Mouse (Mus musculus) MEL (cell line): ENCODE data around the gene Rsph1. TPM values are rescaled to one million over a fixed set of nuclear protein-coding genes. Genes with fewer than 3 reads are reported as not detected.

Experiments used
- DNase-seq: peaks from one replicate; pipeline ENCODE4 v3.0.0; 2011; ENCODE audit warnings: low read depth, low spot score
- H3K27ac ChIP-seq: 2 replicates; pipeline ENCODE4 v1.5.1; 2012; ENCODE audit warnings: low read depth, mild to moderate bottlenecking, control low read depth, low read length, moderate library complexity; ENCODE audit not compliant: control insufficient read depth
- H3K27me3 ChIP-seq, 2 experiments: fragments of 150-350 bp in 1 of 2; sonication (generic) in 1 of 2; 2 replicates each; pipeline ENCODE4 v1.6.1; 2012; ENCODE audit warnings: low read length in 2 of 2, mild to moderate bottlenecking in 2 of 2, improper control_type of control experiment in 1 of 2, moderate library complexity in 1 of 2; ENCODE audit not compliant: insufficient read depth in 2 of 2, control insufficient read depth in 1 of 2
- H3K36me3 ChIP-seq, 2 experiments: 2 replicates each; pipeline ENCODE4 v1.6.1; 2012 to 2014; ENCODE audit warnings: low read length in 2 of 2, improper control_type of control experiment in 1 of 2, inconsistent platforms in 1 of 2, mild to moderate bottlenecking in 1 of 2; ENCODE audit not compliant: insufficient read depth in 2 of 2, control insufficient read depth in 1 of 2
- H3K4me1 ChIP-seq, 2 experiments: fragments of 150-350 bp in 1 of 2; sonication (generic) in 1 of 2; 2 replicates each; pipeline ENCODE4 v1.6.1; 2012; ENCODE audit warnings: low read length in 2 of 2, improper control_type of control experiment in 1 of 2, mild to moderate bottlenecking in 1 of 2; ENCODE audit not compliant: insufficient read depth in 2 of 2, control insufficient read depth in 1 of 2
- H3K4me3 ChIP-seq, 2 experiments: fragments of 150-350 bp in 1 of 2; sonication (generic) in 1 of 2; 2 replicates each; pipeline ENCODE4 v1.5.1; 2012; ENCODE audit warnings: low read depth in 2 of 2, low read length in 2 of 2, mild to moderate bottlenecking in 2 of 2, moderate library complexity in 2 of 2, control low read depth in 1 of 2, improper control_type of control experiment in 1 of 2; ENCODE audit not compliant: control insufficient read depth in 1 of 2, insufficient read depth in 1 of 2
- H3K79me2 ChIP-seq: 2 replicates; pipeline ENCODE4 v1.6.1; 2012; ENCODE audit warnings: mild to moderate bottlenecking, low read length, moderate library complexity; ENCODE audit not compliant: control insufficient read depth, poor library complexity, insufficient read depth
- H3K9ac ChIP-seq: 2 replicates; pipeline ENCODE4 v1.6.1; 2012; ENCODE audit warnings: low read depth, mild to moderate bottlenecking, control low read depth, low read length, moderate library complexity; ENCODE audit not compliant: control insufficient read depth, poor library complexity, severe bottlenecking
- H3K9me3 ChIP-seq: fragments of 150-350 bp; sonication (generic); replicated peaks from 2 replicates; pipeline ENCODE4 v1.6.1; 2012; ENCODE audit warnings: mild to moderate bottlenecking, low read length, improper control_type of control experiment, moderate library complexity; ENCODE audit not compliant: insufficient read depth
- BHLHE40 ChIP-seq: IDR thresholded peaks from 2 replicates; pipeline ENCODE4 v1.6.1; 2012; ENCODE audit warnings: low read depth, mild to moderate bottlenecking, inconsistent platforms, low read length, improper control_type of control experiment, borderline replicate concordance
- ELF1 ChIP-seq: IDR thresholded peaks from 2 replicates; pipeline ENCODE4 v1.6.1; 2014; ENCODE audit warnings: low read depth, mild to moderate bottlenecking, inconsistent platforms, low read length, improper control_type of control experiment, moderate library complexity
- EP300 ChIP-seq, 2 experiments: IDR thresholded peaks; 2 replicates each; pipeline ENCODE4 v1.6.1; 2011; ENCODE audit warnings: improper control_type of control experiment in 2 of 2, low read length in 2 of 2, low read depth in 1 of 2, mild to moderate bottlenecking in 1 of 2
- ETS1 ChIP-seq: IDR thresholded peaks from 2 replicates; pipeline ENCODE4 v1.6.1; 2012; ENCODE audit warnings: low read depth, mild to moderate bottlenecking, inconsistent platforms, low read length, improper control_type of control experiment, moderate library complexity
- GATA1 ChIP-seq: IDR thresholded peaks from 2 replicates; pipeline ENCODE4 v1.6.1; 2011; ENCODE audit warnings: low read depth, low read length, improper control_type of control experiment
- JUND ChIP-seq: IDR thresholded peaks from 2 replicates; pipeline ENCODE4 v1.6.1; 2011; ENCODE audit warnings: low read depth, mild to moderate bottlenecking, improper control_type of control experiment, low read length
- KAT2A ChIP-seq: conservative IDR thresholded peaks from 2 replicates; pipeline ENCODE4 v1.6.1; 2012; ENCODE audit warnings: low read depth, low read length, improper control_type of control experiment, inconsistent platforms
- MAZ ChIP-seq: IDR thresholded peaks from 2 replicates; pipeline ENCODE4 v1.6.1; 2012; ENCODE audit warnings: low read depth, mild to moderate bottlenecking, inconsistent platforms, low read length, improper control_type of control experiment
- MEF2A ChIP-seq: IDR thresholded peaks from 2 replicates; pipeline ENCODE4 v1.6.1; 2014; ENCODE audit warnings: low read depth, mild to moderate bottlenecking, inconsistent platforms, low read length, improper control_type of control experiment; ENCODE audit not compliant: poor library complexity, insufficient replicate concordance, severe bottlenecking; ENCODE audit errors: extremely low read depth
- MXI1 ChIP-seq: IDR thresholded peaks from 2 replicates; pipeline ENCODE4 v1.6.1; 2011; ENCODE audit warnings: mild to moderate bottlenecking, low read depth, low read length, improper control_type of control experiment
- MYB ChIP-seq: IDR thresholded peaks from 2 replicates; pipeline ENCODE4 v1.6.1; 2011; ENCODE audit warnings: mild to moderate bottlenecking, low read depth, low read length, improper control_type of control experiment
- MYC ChIP-seq: IDR thresholded peaks from 2 replicates; pipeline ENCODE4 v1.6.1; 2011; ENCODE audit warnings: low read depth, mild to moderate bottlenecking, low read length, improper control_type of control experiment, moderate library complexity
- NELFE ChIP-seq: IDR thresholded peaks from 2 replicates; pipeline ENCODE4 v1.6.1; 2011; ENCODE audit warnings: low read depth, low read length, improper control_type of control experiment
- NRF1 ChIP-seq: IDR thresholded peaks from 2 replicates; pipeline ENCODE4 v1.6.1; 2014; ENCODE audit warnings: low read depth, mild to moderate bottlenecking, inconsistent platforms, low read length, improper control_type of control experiment, moderate library complexity; ENCODE audit not compliant: poor library complexity, insufficient read depth, severe bottlenecking
- POLR2AphosphoS2 ChIP-seq: IDR thresholded peaks from 2 replicates; pipeline ENCODE4 v1.6.1; 2011; ENCODE audit warnings: low read length, improper control_type of control experiment
- TAL1 ChIP-seq: IDR thresholded peaks from 2 replicates; pipeline ENCODE4 v1.6.1; 2012; ENCODE audit warnings: mild to moderate bottlenecking, inconsistent platforms, low read length, moderate library complexity, mixed read lengths
- TBP ChIP-seq: IDR thresholded peaks from 2 replicates; pipeline ENCODE4 v1.8.0; 2011; ENCODE audit warnings: low read depth, low read length, improper control_type of control experiment
- TCF12 ChIP-seq: IDR thresholded peaks from 2 replicates; pipeline ENCODE4 v1.6.1; 2014; ENCODE audit warnings: low read depth, mild to moderate bottlenecking, inconsistent platforms, low read length, improper control_type of control experiment, moderate library complexity
- USF1 ChIP-seq: IDR thresholded peaks from 2 replicates; pipeline ENCODE4 v1.6.1; 2014; ENCODE audit warnings: low read depth, mild to moderate bottlenecking, inconsistent platforms, low read length, improper control_type of control experiment, moderate library complexity
- USF2 ChIP-seq, 2 experiments: IDR thresholded peaks; 2 replicates each; pipeline ENCODE4 v1.6.1; 2011 to 2012; ENCODE audit warnings: improper control_type of control experiment in 2 of 2, low read length in 2 of 2, borderline replicate concordance in 1 of 2, inconsistent platforms in 1 of 2, low read depth in 1 of 2, mild to moderate bottlenecking in 1 of 2; ENCODE audit not compliant: insufficient read depth in 1 of 2
- ZC3H11A ChIP-seq: IDR thresholded peaks from 2 replicates; pipeline ENCODE4 v1.6.1; 2012; ENCODE audit warnings: low read depth, mild to moderate bottlenecking, inconsistent platforms, low read length, improper control_type of control experiment
- ZKSCAN1 ChIP-seq: IDR thresholded peaks from 2 replicates; pipeline ENCODE4 v1.6.1; 2012; ENCODE audit warnings: low read depth, mild to moderate bottlenecking, inconsistent platforms, low read length, improper control_type of control experiment, moderate library complexity
- ZMIZ1 ChIP-seq: IDR thresholded peaks from 2 replicates; pipeline ENCODE4 v1.6.1; 2012; ENCODE audit warnings: low read depth, mild to moderate bottlenecking, inconsistent platforms, low read length, improper control_type of control experiment, moderate library complexity
- ZNF384 ChIP-seq: IDR thresholded peaks from 2 replicates; pipeline ENCODE4 v1.6.1; 2012; ENCODE audit warnings: low read depth, mild to moderate bottlenecking, inconsistent platforms, low read length, improper control_type of control experiment
- polyA plus RNA-seq, 2 experiments: library from polyadenylated mRNA; stranded (reverse) in 1 of 2; unstranded in 1 of 2; fragments of >175 nt in 1 of 2; fragments of >200 nt in 1 of 2; gene quantifications; 2 replicates each; pipeline versions ENCODE4 v1.2.1 to v1.2.4; 2012; ENCODE audit warnings: low replicate concordance in 2 of 2, low read depth in 1 of 2; ENCODE audit not compliant: insufficient read length in 2 of 2, insufficient read depth in 1 of 2, missing spikeins in 1 of 2
- total RNA-seq: library from RNA; depleted of rRNA; stranded (reverse); fragments of 300-350 nt; gene quantifications from 2 replicates; pipeline ENCODE4 v1.2.3, GENCODE M21; 2012

The Rsph1 gene
- total and polyA plus RNA-seq, 3 experiments, result 1.3 to 3.6 TPM; not detected in 1

GRCm38 (mm10) chr17:31315046-31315792, 38.0 kb upstream of the Rsph1 start:
- H3K4me3 ChIP-seq, result no peak overlapping the region
- H3K9me3 ChIP-seq, result no peaks in the 10 kb centered on the region
- no peaks in the 10 kb centered on the region for H3K79me2 ChIP-seq
- TF ChIP-seq GATA1 (no peak), TCF12 (no peak), MAZ (no peak), USF1 (no peak), ZNF384 (no peak), MXI1 (no peak), NELFE (no peak), ZC3H11A (no peak), JUND (no peak), KAT2A (no peak)
- H3K27ac ChIP-seq, result no peak overlapping the region
- H3K4me1 ChIP-seq, result no peaks in the 10 kb centered on the region
- H3K27me3 ChIP-seq, result no peaks in the 10 kb centered on the region
- no peak overlapping the region for H3K9ac ChIP-seq
- DNase-seq, result no peak
- H3K36me3 ChIP-seq, result no peaks in the 10 kb centered on the region; a peak in 1 of 4 replicates

- TF ChIP-seq USF1, result no peak
- no peak for TF ChIP-seq POLR2AphosphoS2
- TF ChIP-seq ZNF384, result no peak
- no peak for TF ChIP-seq TAL1
- Histone ChIP-seq H3K4me1 (no peaks in the 10 kb centered on the region), H3K79me2 (no peaks in the 10 kb centered on the region), H3K27me3 (no peaks in the 10 kb centered on the region), H3K4me3 (no peak overlapping the region), H3K27ac (no peak overlapping the region), H3K9me3 (no peaks in the 10 kb centered on the region), H3K36me3 (peaks cover 0 to 3% of the 10 kb centered on the region in 2 experiments; a peak in 2 of 4 replicates), H3K9ac (no peak overlapping the region)
- DNase-seq, result no peak
These were observed 35.5 kb upstream of the Rsph1 start for GRCm38 (mm10) chr17:31312648-31313047.

DNA sequence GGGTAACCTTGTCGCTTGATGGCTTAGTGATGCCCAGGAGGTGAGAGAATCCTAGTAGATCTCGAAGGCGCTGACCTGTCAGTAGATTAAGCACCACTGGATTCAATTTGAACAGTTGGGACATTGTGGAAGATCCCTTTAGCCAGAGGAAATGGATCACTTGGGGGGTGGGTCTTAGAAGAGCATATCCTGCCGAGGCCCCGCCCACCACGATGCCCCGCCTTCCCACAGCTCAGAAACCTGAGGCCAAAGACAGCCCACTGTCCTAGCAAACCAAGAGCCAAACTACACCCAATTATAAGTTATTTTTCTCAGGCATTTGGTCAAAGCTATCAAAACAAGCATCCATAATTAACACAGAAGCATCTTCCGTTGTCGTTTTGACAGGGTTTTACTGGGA, 33.9 kb upstream of the Rsph1 start:
- Histone ChIP-seq H3K36me3 (peaks cover 0 to 12% of the 10 kb centered on the region in 2 experiments; a peak in 3 of 4 replicates), H3K4me1 (peaks cover 2 to 4% of the 10 kb centered on the region in 2 experiments; a peak in 1 of 4 replicates), H3K79me2 (no peaks in the 10 kb centered on the region), H3K9ac (no peak overlapping the region), H3K9me3 (no peaks in the 10 kb centered on the region), H3K27ac (no peak overlapping the region), H3K4me3 (no peak overlapping the region), H3K27me3 (no peaks in the 10 kb centered on the region)
- TF ChIP-seq ETS1 (no peak), NELFE (no peak), EP300 (IDR thresholded peaks at IDR 0.05; ENCODE audit: low read depth in 1 of 2, low read length in 2 of 2) (no peak), NRF1 (no peak), MYB (no peak), USF1 (no peak), TCF12 (no peak), ZKSCAN1 (no peak), MYC (no peak), BHLHE40 (no peak), ELF1 (no peak), TBP (no peak), MXI1 (no peak), ZMIZ1 (no peak), POLR2AphosphoS2 (no peak), TAL1 (no peak), USF2 (IDR thresholded peaks at IDR 0.05; ENCODE audit: borderline replicate concordance in 1 of 2, insufficient read depth in 1 of 2, low read depth in 1 of 2, low read length in 2 of 2) (no peak), MEF2A (no peak)
- DNase-seq, result no peak
